Mouse (Mus musculus) neural tube, embryonic 14.5 days (tissue): ENCODE results near the gene Pfkp. TPM values are rescaled to one million over a fixed set of nuclear protein-coding genes. Genes with fewer than 3 reads are reported as not detected.

Source experiments
- ATAC-seq: fragments of 200-750 bp; cut with Nextera tagmentation; 2 replicates; pipeline ENCODE4 v1.8.0; 2017; ENCODE audit warnings: low read depth, mild to moderate bottlenecking, moderate TSS enrichment, moderate library complexity
- H3K27ac ChIP-seq: fragments of 300-500 bp; sonication (generic); 2 replicates; pipeline ENCODE4 v1.5.1; 2014; ENCODE audit warnings: low read depth, mild to moderate bottlenecking, control low read depth, low read length, moderate library complexity, mixed read lengths
- H3K27me3 ChIP-seq: fragments of 300-500 bp; sonication (generic); 2 replicates; pipeline ENCODE4 v1.6.1; 2014; ENCODE audit warnings: low read length; ENCODE audit not compliant: control insufficient read depth, insufficient read depth
- H3K36me3 ChIP-seq: fragments of 300-500 bp; sonication (generic); 2 replicates; pipeline ENCODE4 v1.6.1; 2014; ENCODE audit warnings: low read length, mixed read lengths; ENCODE audit not compliant: control insufficient read depth, insufficient read depth
- H3K4me1 ChIP-seq: fragments of 300-500 bp; sonication (generic); 2 replicates; pipeline ENCODE4 v1.6.1; 2014; ENCODE audit warnings: low read length; ENCODE audit not compliant: control insufficient read depth, insufficient read depth
- H3K4me2 ChIP-seq: fragments of 300-500 bp; sonication (generic); 2 replicates; pipeline ENCODE4 v1.6.1; 2014; ENCODE audit warnings: mild to moderate bottlenecking, low read depth, low read length, control low read depth
- H3K4me3 ChIP-seq: fragments of 300-500 bp; sonication (generic); 2 replicates; pipeline ENCODE4 v1.5.1; 2014; ENCODE audit warnings: low read depth, low read length, control low read depth, mixed read lengths
- H3K9ac ChIP-seq: fragments of 300-500 bp; sonication (generic); replicated peaks from 2 replicates; pipeline ENCODE4 v1.6.1; 2014; ENCODE audit warnings: low read depth, mild to moderate bottlenecking, control low read depth, low read length, mixed read lengths
- H3K9me3 ChIP-seq: fragments of 300-500 bp; sonication (generic); 2 replicates; pipeline ENCODE4 v1.6.1; 2016; ENCODE audit warnings: low read length; ENCODE audit not compliant: control insufficient read depth
- WGBS: fragments of 180-500 bp; shearing (Covaris S2); extraction: QIAGEN DNeasy Blood & Tissue Kit; methylation state at CpG from one replicate; pipeline ENCODE4 v1.1.7; 2014; 5-methylcytosine and 5-hydroxymethylcytosine counted together
- polyA plus RNA-seq: library from polyadenylated mRNA; unstranded; fragments of >200 nt; fragmentation: Nextera tagmentation; extraction: Ambion mirVana; gene quantifications from 2 replicates; pipeline ENCODE4 v1.2.1, GENCODE M21; 2014

The Pfkp gene
- polyA plus RNA-seq, 1 experiment from 2014 or later = 537 TPM

DNA sequence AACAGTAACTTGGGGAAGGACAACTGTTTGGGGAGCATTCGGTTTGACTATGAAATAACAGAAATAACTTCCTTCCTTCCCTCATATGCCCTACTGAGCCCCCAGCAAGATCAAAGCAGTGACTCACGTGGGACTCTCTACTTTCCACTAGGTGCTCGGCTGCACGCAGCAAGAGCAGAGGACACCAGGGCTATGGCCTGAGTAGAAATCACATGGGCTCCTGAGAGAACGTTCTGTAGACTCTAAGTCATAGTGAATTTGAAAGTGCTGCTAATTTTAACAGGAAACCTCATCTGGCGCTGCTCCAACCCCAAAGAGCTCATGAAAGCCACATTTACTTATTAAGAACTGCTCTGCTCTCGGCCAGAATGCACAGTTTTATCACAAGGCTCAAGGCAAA lies 15.1 kb downstream of the Pfkp start:
- Histone ChIP-seq H3K27me3 (no peaks in the 10 kb centered on the region), H3K9me3 (no peaks in the 10 kb centered on the region), H3K36me3 (no peaks in the 10 kb centered on the region), H3K4me1 (no peaks in the 10 kb centered on the region), H3K27ac (no peak overlapping the region), H3K4me2 (no peak overlapping the region), H3K9ac (no peak overlapping the region), H3K4me3 (no peak overlapping the region)
- no peak for ATAC-seq
- WGBS = 68% methylated on average over 7 of the region's 7 CpGs

DNA sequence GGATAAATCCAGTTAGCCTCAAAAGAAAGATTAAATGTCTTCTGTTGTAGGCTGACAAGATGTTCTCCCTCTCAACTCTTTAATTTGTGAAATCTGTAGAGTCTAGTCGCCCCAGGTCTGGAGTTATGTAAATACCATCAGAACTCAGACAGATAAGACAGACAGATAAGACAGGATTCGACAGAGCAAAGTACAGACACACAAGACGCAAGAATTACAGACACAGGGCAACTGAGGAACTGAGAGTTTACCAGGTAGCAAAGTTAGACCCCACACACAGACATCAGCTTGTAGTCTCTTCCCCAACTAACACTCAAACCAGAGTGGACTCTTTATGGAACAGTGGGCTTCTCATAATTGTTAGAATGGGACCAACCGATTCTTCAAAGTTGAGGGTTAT lies 15.6 kb downstream of the Pfkp start:
- no peak for ATAC-seq
- WGBS = 84% methylated on average over 4 of the region's 4 CpGs
- Histone ChIP-seq H3K9ac (no peak overlapping the region), H3K9me3 (no peaks in the 10 kb centered on the region), H3K27me3 (no peaks in the 10 kb centered on the region), H3K4me2 (no peak overlapping the region), H3K27ac (no peak overlapping the region), H3K36me3 (no peaks in the 10 kb centered on the region), H3K4me1 (no peaks in the 10 kb centered on the region), H3K4me3 (no peak overlapping the region)

DNA sequence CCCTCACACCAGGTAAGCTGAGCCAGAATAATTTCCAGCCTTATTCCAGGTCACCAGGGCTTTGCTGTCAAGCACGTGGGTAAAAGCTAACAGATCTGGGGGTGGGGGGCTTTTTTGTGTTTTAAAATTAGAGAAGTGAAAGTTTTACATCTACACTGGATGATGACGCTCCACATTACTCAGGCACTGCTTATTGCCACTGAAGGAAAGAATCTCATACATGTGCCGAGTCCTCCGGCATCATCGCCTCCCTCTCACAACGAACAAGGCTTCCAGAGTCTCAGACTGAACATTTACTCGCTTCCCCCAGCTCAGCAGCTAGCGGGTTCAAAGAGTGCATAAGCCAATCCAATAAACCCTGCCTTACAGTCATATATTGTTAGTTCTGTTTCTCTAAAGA lies 16.1 kb downstream of the Pfkp start:
- Histone ChIP-seq H3K4me2 (no peak overlapping the region), H3K9ac (no peak overlapping the region), H3K27ac (no peak overlapping the region), H3K27me3 (no peaks in the 10 kb centered on the region), H3K4me3 (no peak overlapping the region), H3K4me1 (no peaks in the 10 kb centered on the region), H3K9me3 (no peaks in the 10 kb centered on the region), H3K36me3 (no peaks in the 10 kb centered on the region)
- ATAC-seq = no peak
- 75% methylated on average over 8 of the region's 8 CpGs for WGBS

DNA sequence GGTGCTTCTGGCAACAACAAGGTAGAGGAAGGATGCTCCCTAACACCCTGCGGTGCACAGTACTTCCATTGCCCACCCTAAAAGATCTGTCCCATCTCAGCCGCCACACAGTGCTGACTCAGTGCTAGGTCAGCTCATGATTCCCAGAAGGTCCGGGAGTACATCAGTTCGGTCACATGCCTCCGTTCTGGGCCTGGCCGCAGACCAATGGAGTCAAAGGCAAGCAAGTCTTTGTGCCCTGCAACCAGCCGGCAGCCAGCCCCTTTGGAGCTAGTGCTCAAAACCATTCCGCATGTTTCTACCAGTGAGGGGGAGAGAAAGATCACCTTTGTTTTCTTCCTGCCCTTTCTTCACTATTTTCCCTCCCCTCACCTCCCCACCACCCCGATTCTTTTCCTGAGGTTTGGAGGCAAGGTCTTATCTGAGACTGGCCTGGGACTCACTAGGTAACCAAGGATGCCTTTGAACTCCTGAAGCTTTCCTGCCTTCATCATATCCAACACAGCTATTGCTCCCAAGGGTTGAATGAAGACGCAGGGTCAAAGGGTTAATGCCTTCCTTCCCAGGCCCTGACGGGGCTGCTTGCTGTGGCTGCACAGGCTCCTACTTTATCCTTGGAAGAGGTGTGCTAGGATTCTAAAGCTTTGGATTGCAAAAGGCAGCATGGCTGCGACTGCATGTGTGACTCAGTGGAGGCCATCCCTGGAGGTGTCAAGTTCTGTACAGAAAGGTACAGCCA lies 16.6 kb downstream of the Pfkp start:
- Histone ChIP-seq H3K4me1 (no peaks in the 10 kb centered on the region), H3K4me2 (no peak overlapping the region), H3K36me3 (no peaks in the 10 kb centered on the region), H3K27ac (no peak overlapping the region), H3K4me3 (no peak overlapping the region), H3K9ac (no peak overlapping the region), H3K27me3 (no peaks in the 10 kb centered on the region), H3K9me3 (no peaks in the 10 kb centered on the region)
- 83% methylated on average over 12 of the region's 12 CpGs for WGBS
- 0 out of 2 replicates have a peak, but pooled peaks have one; percentile 21 for ATAC-seq

- Histone ChIP-seq H3K27ac (no peak overlapping the region), H3K27me3 (no peaks in the 10 kb centered on the region), H3K4me1 (no peaks in the 10 kb centered on the region), H3K4me3 (no peak overlapping the region), H3K4me2 (no peak overlapping the region), H3K36me3 (no peaks in the 10 kb centered on the region), H3K9me3 (no peaks in the 10 kb centered on the region), H3K9ac (no peak overlapping the region)
- no peak for ATAC-seq
- WGBS = 94% methylated on average over 5 of the region's 5 CpGs
Measured at GRCm38 (mm10) chr13:6630660-6631059, 17.9 kb downstream of the Pfkp start.

DNA sequence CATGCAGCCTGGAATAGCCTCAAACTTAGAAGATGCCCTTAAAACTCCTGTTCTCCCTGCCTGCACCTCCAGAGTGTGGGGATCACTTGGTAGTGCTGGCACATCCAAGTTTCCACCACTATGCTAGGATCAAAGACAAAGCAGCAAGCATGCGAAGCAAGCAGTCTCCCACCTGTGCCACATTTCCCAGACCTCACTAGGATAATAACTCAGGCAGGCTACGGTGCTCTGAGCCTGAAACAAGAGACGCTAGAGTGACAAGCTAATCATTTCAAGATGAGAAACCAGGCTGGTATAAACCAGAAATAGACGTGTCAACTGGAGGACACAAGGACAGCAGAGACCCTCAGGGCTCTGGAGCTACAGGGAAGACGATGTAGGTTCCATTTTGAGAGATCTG lies 18.6 kb downstream of the Pfkp start:
- Histone ChIP-seq H3K9ac (no peak overlapping the region), H3K4me1 (no peaks in the 10 kb centered on the region), H3K27me3 (no peaks in the 10 kb centered on the region), H3K4me3 (no peak overlapping the region), H3K9me3 (no peaks in the 10 kb centered on the region), H3K4me2 (no peak overlapping the region), H3K36me3 (no peaks in the 10 kb centered on the region), H3K27ac (no peak overlapping the region)
- WGBS = 78% methylated on average over 5 of the region's 5 CpGs
- ATAC-seq = no peak

- 86% methylated on average over 14 of the region's 14 CpGs for WGBS
Measured at GRCm38 (mm10) chr13:6628998-6629764, 19.4 kb downstream of the Pfkp start.

GRCm38 (mm10) chr13:6628261-6628660 lies 20.3 kb downstream of the Pfkp start:
- Histone ChIP-seq H3K4me2 (no peak overlapping the region), H3K4me3 (no peak overlapping the region), H3K9me3 (no peaks in the 10 kb centered on the region), H3K27ac (no peak overlapping the region), H3K4me1 (no peaks in the 10 kb centered on the region), H3K27me3 (no peaks in the 10 kb centered on the region), H3K9ac (no peak overlapping the region), H3K36me3 (no peaks in the 10 kb centered on the region)
- 93% methylated on average over 3 of the region's 3 CpGs for WGBS
- no peak for ATAC-seq

More at GRCm38 (mm10) chr13:6628998-6629764, 19.4 kb downstream of the Pfkp start:
- no peak overlapping the region for H3K4me3 ChIP-seq
- no peaks in the 10 kb centered on the region for H3K36me3 ChIP-seq
- H3K27me3 ChIP-seq = no peaks in the 10 kb centered on the region
- H3K9ac ChIP-seq = no peak overlapping the region
- H3K27ac ChIP-seq = no peak overlapping the region
- no peaks in the 10 kb centered on the region for H3K4me1 ChIP-seq
- ATAC-seq = no peak; the same call in 1 of the 2 replicates
- H3K9me3 ChIP-seq = no peaks in the 10 kb centered on the region
- no peak overlapping the region for H3K4me2 ChIP-seq

- H3K4me2 ChIP-seq = no peak overlapping the region
- H3K4me1 ChIP-seq = no peaks in the 10 kb centered on the region
- WGBS = 96% methylated on average over 3 of the region's 3 CpGs
- H3K36me3 ChIP-seq = no peaks in the 10 kb centered on the region
- H3K27me3 ChIP-seq = no peaks in the 10 kb centered on the region
- no peak overlapping the region for H3K4me3 ChIP-seq
- ATAC-seq = no peak
- no peaks in the 10 kb centered on the region for H3K9me3 ChIP-seq
- no peak overlapping the region for H3K27ac ChIP-seq
- H3K9ac ChIP-seq = no peak overlapping the region
Measured at GRCm38 (mm10) chr13:6627352-6627751, 21.2 kb downstream of the Pfkp start.
